Mouse (Mus musculus) MEL (cell line): Measurements from ENCODE around the gene Hsp90ab1. TPM values are rescaled to one million over a fixed set of nuclear protein-coding genes. Genes with fewer than 3 reads are reported as not detected.

Source experiments
- DNase-seq: peaks from one replicate; pipeline ENCODE4 v3.0.0; 2011; ENCODE audit warnings: low read depth, low spot score
- H3K27ac ChIP-seq: 2 replicates; pipeline ENCODE4 v1.5.1; 2012; ENCODE audit warnings: low read depth, mild to moderate bottlenecking, control low read depth, low read length, moderate library complexity; ENCODE audit not compliant: control insufficient read depth
- H3K27me3 ChIP-seq, 2 experiments: fragments of 150-350 bp in 1 of 2; sonication (generic) in 1 of 2; 2 replicates each; pipeline ENCODE4 v1.6.1; 2012; ENCODE audit warnings: low read length in 2 of 2, mild to moderate bottlenecking in 2 of 2, improper control_type of control experiment in 1 of 2, moderate library complexity in 1 of 2; ENCODE audit not compliant: insufficient read depth in 2 of 2, control insufficient read depth in 1 of 2
- H3K36me3 ChIP-seq, 2 experiments: 2 replicates each; pipeline ENCODE4 v1.6.1; 2012 to 2014; ENCODE audit warnings: low read length in 2 of 2, improper control_type of control experiment in 1 of 2, inconsistent platforms in 1 of 2, mild to moderate bottlenecking in 1 of 2; ENCODE audit not compliant: insufficient read depth in 2 of 2, control insufficient read depth in 1 of 2
- H3K4me1 ChIP-seq, 2 experiments: fragments of 150-350 bp in 1 of 2; sonication (generic) in 1 of 2; 2 replicates each; pipeline ENCODE4 v1.6.1; 2012; ENCODE audit warnings: low read length in 2 of 2, improper control_type of control experiment in 1 of 2, mild to moderate bottlenecking in 1 of 2; ENCODE audit not compliant: insufficient read depth in 2 of 2, control insufficient read depth in 1 of 2
- H3K4me3 ChIP-seq, 2 experiments: fragments of 150-350 bp in 1 of 2; sonication (generic) in 1 of 2; 2 replicates each; pipeline ENCODE4 v1.5.1; 2012; ENCODE audit warnings: low read depth in 2 of 2, low read length in 2 of 2, mild to moderate bottlenecking in 2 of 2, moderate library complexity in 2 of 2, control low read depth in 1 of 2, improper control_type of control experiment in 1 of 2; ENCODE audit not compliant: control insufficient read depth in 1 of 2, insufficient read depth in 1 of 2
- H3K79me2 ChIP-seq: 2 replicates; pipeline ENCODE4 v1.6.1; 2012; ENCODE audit warnings: mild to moderate bottlenecking, low read length, moderate library complexity; ENCODE audit not compliant: control insufficient read depth, poor library complexity, insufficient read depth
- H3K9ac ChIP-seq: 2 replicates; pipeline ENCODE4 v1.6.1; 2012; ENCODE audit warnings: low read depth, mild to moderate bottlenecking, control low read depth, low read length, moderate library complexity; ENCODE audit not compliant: control insufficient read depth, poor library complexity, severe bottlenecking
- H3K9me3 ChIP-seq: fragments of 150-350 bp; sonication (generic); replicated peaks from 2 replicates; pipeline ENCODE4 v1.6.1; 2012; ENCODE audit warnings: mild to moderate bottlenecking, low read length, improper control_type of control experiment, moderate library complexity; ENCODE audit not compliant: insufficient read depth
- BHLHE40 ChIP-seq: IDR thresholded peaks from 2 replicates; pipeline ENCODE4 v1.6.1; 2012; ENCODE audit warnings: low read depth, mild to moderate bottlenecking, inconsistent platforms, low read length, improper control_type of control experiment, borderline replicate concordance
- CHD1 ChIP-seq: IDR thresholded peaks from 2 replicates; pipeline ENCODE4 v1.6.1; 2012; ENCODE audit warnings: low read depth, mild to moderate bottlenecking, inconsistent platforms, low read length, improper control_type of control experiment
- CHD2 ChIP-seq: IDR thresholded peaks from 2 replicates; pipeline ENCODE4 v1.6.1; 2011; ENCODE audit warnings: low read length, improper control_type of control experiment
- E2F4 ChIP-seq: IDR thresholded peaks from 2 replicates; pipeline ENCODE4 v1.6.1; 2011; ENCODE audit warnings: low read depth, low read length, improper control_type of control experiment, borderline replicate concordance
- EP300 ChIP-seq, 2 experiments: IDR thresholded peaks; 2 replicates each; pipeline ENCODE4 v1.6.1; 2011; ENCODE audit warnings: improper control_type of control experiment in 2 of 2, low read length in 2 of 2, low read depth in 1 of 2, mild to moderate bottlenecking in 1 of 2
- ETS1 ChIP-seq: IDR thresholded peaks from 2 replicates; pipeline ENCODE4 v1.6.1; 2012; ENCODE audit warnings: low read depth, mild to moderate bottlenecking, inconsistent platforms, low read length, improper control_type of control experiment, moderate library complexity
- GATA1 ChIP-seq: IDR thresholded peaks from 2 replicates; pipeline ENCODE4 v1.6.1; 2011; ENCODE audit warnings: low read depth, low read length, improper control_type of control experiment
- HCFC1 ChIP-seq: IDR thresholded peaks from 2 replicates; pipeline ENCODE4 v1.6.1; 2012; ENCODE audit warnings: low read depth, mild to moderate bottlenecking, inconsistent platforms, low read length, improper control_type of control experiment, moderate library complexity
- JUND ChIP-seq: IDR thresholded peaks from 2 replicates; pipeline ENCODE4 v1.6.1; 2011; ENCODE audit warnings: low read depth, mild to moderate bottlenecking, improper control_type of control experiment, low read length
- MAFK ChIP-seq: IDR thresholded peaks from 2 replicates; pipeline ENCODE4 v1.6.1; 2011; ENCODE audit warnings: low read depth, mild to moderate bottlenecking, low read length, improper control_type of control experiment, borderline replicate concordance
- MAX ChIP-seq: IDR thresholded peaks from 2 replicates; pipeline ENCODE4 v1.6.1; 2011; ENCODE audit warnings: low read length, improper control_type of control experiment
- MAZ ChIP-seq: IDR thresholded peaks from 2 replicates; pipeline ENCODE4 v1.6.1; 2012; ENCODE audit warnings: low read depth, mild to moderate bottlenecking, inconsistent platforms, low read length, improper control_type of control experiment
- MXI1 ChIP-seq: IDR thresholded peaks from 2 replicates; pipeline ENCODE4 v1.6.1; 2011; ENCODE audit warnings: mild to moderate bottlenecking, low read depth, low read length, improper control_type of control experiment
- MYB ChIP-seq: IDR thresholded peaks from 2 replicates; pipeline ENCODE4 v1.6.1; 2011; ENCODE audit warnings: mild to moderate bottlenecking, low read depth, low read length, improper control_type of control experiment
- MYC ChIP-seq: IDR thresholded peaks from 2 replicates; pipeline ENCODE4 v1.6.1; 2011; ENCODE audit warnings: low read depth, mild to moderate bottlenecking, low read length, improper control_type of control experiment, moderate library complexity
- NELFE ChIP-seq: IDR thresholded peaks from 2 replicates; pipeline ENCODE4 v1.6.1; 2011; ENCODE audit warnings: low read depth, low read length, improper control_type of control experiment
- POLR2A ChIP-seq, 2 experiments: IDR thresholded peaks; 2 replicates each; pipeline ENCODE4 v1.6.1; 2011 to 2012; ENCODE audit warnings: low read length in 2 of 2, mild to moderate bottlenecking in 2 of 2, control low read depth in 1 of 2, improper control_type of control experiment in 1 of 2, low read depth in 1 of 2, moderate library complexity in 1 of 2; ENCODE audit not compliant: control insufficient read depth in 1 of 2, insufficient read depth in 1 of 2, poor library complexity in 1 of 2
- POLR2AphosphoS2 ChIP-seq: IDR thresholded peaks from 2 replicates; pipeline ENCODE4 v1.6.1; 2011; ENCODE audit warnings: low read length, improper control_type of control experiment
- SIN3A ChIP-seq: IDR thresholded peaks from 2 replicates; pipeline ENCODE4 v1.6.1; 2012; ENCODE audit warnings: low read length, improper control_type of control experiment, inconsistent platforms
- SMC3 ChIP-seq: IDR thresholded peaks from 2 replicates; pipeline ENCODE4 v1.6.1; 2011; ENCODE audit warnings: low read depth, low read length, improper control_type of control experiment
- TAL1 ChIP-seq: IDR thresholded peaks from 2 replicates; pipeline ENCODE4 v1.6.1; 2012; ENCODE audit warnings: mild to moderate bottlenecking, inconsistent platforms, low read length, moderate library complexity, mixed read lengths
- TCF12 ChIP-seq: IDR thresholded peaks from 2 replicates; pipeline ENCODE4 v1.6.1; 2014; ENCODE audit warnings: low read depth, mild to moderate bottlenecking, inconsistent platforms, low read length, improper control_type of control experiment, moderate library complexity
- USF1 ChIP-seq: IDR thresholded peaks from 2 replicates; pipeline ENCODE4 v1.6.1; 2014; ENCODE audit warnings: low read depth, mild to moderate bottlenecking, inconsistent platforms, low read length, improper control_type of control experiment, moderate library complexity
- USF2 ChIP-seq, 2 experiments: IDR thresholded peaks; 2 replicates each; pipeline ENCODE4 v1.6.1; 2011 to 2012; ENCODE audit warnings: improper control_type of control experiment in 2 of 2, low read length in 2 of 2, borderline replicate concordance in 1 of 2, inconsistent platforms in 1 of 2, low read depth in 1 of 2, mild to moderate bottlenecking in 1 of 2; ENCODE audit not compliant: insufficient read depth in 1 of 2
- ZC3H11A ChIP-seq: IDR thresholded peaks from 2 replicates; pipeline ENCODE4 v1.6.1; 2012; ENCODE audit warnings: low read depth, mild to moderate bottlenecking, inconsistent platforms, low read length, improper control_type of control experiment
- ZKSCAN1 ChIP-seq: IDR thresholded peaks from 2 replicates; pipeline ENCODE4 v1.6.1; 2012; ENCODE audit warnings: low read depth, mild to moderate bottlenecking, inconsistent platforms, low read length, improper control_type of control experiment, moderate library complexity
- ZMIZ1 ChIP-seq: IDR thresholded peaks from 2 replicates; pipeline ENCODE4 v1.6.1; 2012; ENCODE audit warnings: low read depth, mild to moderate bottlenecking, inconsistent platforms, low read length, improper control_type of control experiment, moderate library complexity
- ZNF384 ChIP-seq: IDR thresholded peaks from 2 replicates; pipeline ENCODE4 v1.6.1; 2012; ENCODE audit warnings: low read depth, mild to moderate bottlenecking, inconsistent platforms, low read length, improper control_type of control experiment
- polyA plus RNA-seq, 2 experiments: library from polyadenylated mRNA; stranded (reverse) in 1 of 2; unstranded in 1 of 2; fragments of >175 nt in 1 of 2; fragments of >200 nt in 1 of 2; gene quantifications; 2 replicates each; pipeline versions ENCODE4 v1.2.1 to v1.2.4; 2012; ENCODE audit warnings: low replicate concordance in 2 of 2, low read depth in 1 of 2; ENCODE audit not compliant: insufficient read length in 2 of 2, insufficient read depth in 1 of 2, missing spikeins in 1 of 2
- total RNA-seq: library from RNA; depleted of rRNA; stranded (reverse); fragments of 300-350 nt; gene quantifications from 2 replicates; pipeline ENCODE4 v1.2.3, GENCODE M21; 2012

Gene Hsp90ab1
- total and polyA plus RNA-seq, 3 experiments = 1,032 to 27,726 (median 4,130) TPM

GRCm38 (mm10) chr17:45612921-45613320, 39.9 kb upstream of the Hsp90ab1 start:
- Histone ChIP-seq H3K4me3 (no peak overlapping the region), H3K9ac (no peak overlapping the region)
- TF ChIP-seq GATA1 (no peak), CHD2 (no peak), JUND (no peak), POLR2A (IDR thresholded peaks at IDR 0.05; ENCODE audit: control insufficient read depth in 1 of 2, insufficient read depth in 1 of 2, low read depth in 1 of 2, low read length in 2 of 2, poor library complexity in 1 of 2) (no peak), HCFC1 (0 out of 2 replicates have a peak, but pooled peaks have one; percentile 18), ZNF384 (peak; percentile 48; the same call in 1 of the 2 replicates), MXI1 (no peak), TAL1 (no peak), SMC3 (no peak), MAFK (no peak), MAX (no peak), MAZ (no peak), BHLHE40 (no peak), EP300 (IDR thresholded peaks at IDR 0.05; ENCODE audit: low read depth in 1 of 2, low read length in 2 of 2) (no peak), NELFE (no peak), USF1 (no peak), POLR2AphosphoS2 (no peak), USF2 (IDR thresholded peaks at IDR 0.05; ENCODE audit: borderline replicate concordance in 1 of 2, insufficient read depth in 1 of 2, low read depth in 1 of 2, low read length in 2 of 2) (no peak), SIN3A (0 out of 2 replicates have a peak, but pooled peaks have one; percentile 16), TCF12 (0 out of 2 replicates have a peak, but pooled peaks have one; percentile 4), ZMIZ1 (no peak), CHD1 (no peak), ZKSCAN1 (no peak), ZC3H11A (no peak), MYC (no peak), E2F4 (no peak), ETS1 (no peak), MYB (no peak)
- TF ChIP-seq, all 39 proteins: peak for 4
- DNase-seq = peak; percentile 77
- H3K27ac ChIP-seq = no peak overlapping the region
- peaks cover 0 to 22% of the 10 kb centered on the region in 2 experiments; a peak in 2 of 4 replicates for H3K36me3 ChIP-seq
- no peaks in the 10 kb centered on the region for H3K79me2 ChIP-seq
- H3K9me3 ChIP-seq = no peaks in the 10 kb centered on the region
- H3K4me1 ChIP-seq = peaks cover 12 to 21% of the 10 kb centered on the region in 2 experiments
- no peaks in the 10 kb centered on the region for H3K27me3 ChIP-seq
